Mouse (Mus musculus) spleen, adult 2 months (tissue): ENCODE results near the gene Agbl4.

Experiments
- CTCF ChIP-seq: fragments of 200-500 bp; IDR thresholded peaks from 2 replicates; pipeline ENCODE4 v1.5.1; 2011; ENCODE audit warnings: mild to moderate bottlenecking, inconsistent platforms; ENCODE audit not compliant: insufficient read depth, insufficient read length, insufficient replicate concordance; ENCODE audit errors: extremely low read depth
- POLR2A ChIP-seq: fragments of 200-500 bp; IDR thresholded peaks from 2 replicates; pipeline ENCODE4 v1.6.1; 2011; ENCODE audit warnings: low read depth, low read length, inconsistent platforms

- TF ChIP-seq CTCF: no peak
- TF ChIP-seq POLR2A: no peak
Observed at GRCm38 (mm10) chr4:111399784-111400183, 1002.3 kb downstream of the Agbl4 start.
